Mouse (Mus musculus): ENCODE results near the gene Trip12.

Gene Trip12

GRCm38 (mm10) chr1:84859597-84859996, 19.3 kb upstream of the Trip12 start:
- no peak for DNase-seq (ENCODE audit: low read depth)

GRCm38 (mm10) chr1:84855756-84856155, 15.4 kb upstream of the Trip12 start:
- no peak for DNase-seq (ENCODE audit: low read depth)

- no peak for DNase-seq (ENCODE audit: low read depth)
Observed at GRCm38 (mm10) chr1:84854966-84855365, 14.7 kb upstream of the Trip12 start.

- DNase-seq (ENCODE audit: low read depth) = no peak
Observed at GRCm38 (mm10) chr1:84853721-84854120, 13.4 kb upstream of the Trip12 start.

GRCm38 (mm10) chr1:84851512-84852235, 11.4 kb upstream of the Trip12 start:
- no peak for DNase-seq (ENCODE audit: low read depth)

GRCm38 (mm10) chr1:84850471-84850870, 10.2 kb upstream of the Trip12 start:
- no peak for DNase-seq (ENCODE audit: low read depth)

- no peak for DNase-seq (ENCODE audit: low read depth)
Observed at GRCm38 (mm10) chr1:84849804-84850203, 9.5 kb upstream of the Trip12 start.

- no peak for DNase-seq (ENCODE audit: low read depth)
Observed at GRCm38 (mm10) chr1:84848801-84849455, 8.6 kb upstream of the Trip12 start.

- DNase-seq (ENCODE audit: low read depth) = no peak
Observed at GRCm38 (mm10) chr1:84848335-84848734, 8.0 kb upstream of the Trip12 start.

- no peak for DNase-seq (ENCODE audit: low read depth)
Observed at GRCm38 (mm10) chr1:84847698-84848097, 7.4 kb upstream of the Trip12 start.

- no peak for DNase-seq (ENCODE audit: low read depth)
Observed at GRCm38 (mm10) chr1:84843366-84843765, 3.0 kb upstream of the Trip12 start.

GRCm38 (mm10) chr1:84841061-84841460, 745 bp upstream of the Trip12 start:
- DNase-seq (ENCODE audit: low read depth) = no peak

- peak; percentile 96 for DNase-seq (ENCODE audit: low read depth)
Observed at GRCm38 (mm10) chr1:84839309-84840017, 853 bp downstream of the Trip12 start, which contains the start of gene Fbxo36. Gene Fbxo36 (plus strand): TSS chr1:84839841.

- DNase-seq (ENCODE audit: low read depth) = peak; percentile 81
Observed at GRCm38 (mm10) chr1:84838621-84839151, 1.6 kb downstream of the Trip12 start.

GRCm38 (mm10) chr1:84838156-84838555, 2.2 kb downstream of the Trip12 start:
- peak; percentile 52 for DNase-seq (ENCODE audit: low read depth)

GRCm38 (mm10) chr1:84837523-84838145, 2.7 kb downstream of the Trip12 start:
- peak; percentile 44 for DNase-seq (ENCODE audit: low read depth)

- DNase-seq (ENCODE audit: low read depth) = no peak
Observed at GRCm38 (mm10) chr1:84825091-84825490, 15.2 kb downstream of the Trip12 start.

- DNase-seq (ENCODE audit: low read depth) = no peak
Observed at GRCm38 (mm10) chr1:84817596-84817995, 22.7 kb downstream of the Trip12 start.

- no peak for DNase-seq (ENCODE audit: low read depth)
Observed at GRCm38 (mm10) chr1:84803788-84804187, 36.5 kb downstream of the Trip12 start.

GRCm38 (mm10) chr1:84799166-84799565, 41.1 kb downstream of the Trip12 start:
- DNase-seq (ENCODE audit: low read depth) = no peak

- no peak for DNase-seq (ENCODE audit: low read depth)
Observed at GRCm38 (mm10) chr1:84795335-84795734, 45.0 kb downstream of the Trip12 start.

GRCm38 (mm10) chr1:84791393-84791792, 48.9 kb downstream of the Trip12 start:
- no peak for DNase-seq (ENCODE audit: low read depth)
